Mouse (Mus musculus) MEL (cell line): ENCODE data around the gene Rap1gds1.

Source experiments
- CHD1 ChIP-seq: IDR thresholded peaks from 2 replicates; pipeline ENCODE4 v1.6.1; 2012; ENCODE audit warnings: low read depth, mild to moderate bottlenecking, inconsistent platforms, low read length, improper control_type of control experiment
- CTCF ChIP-seq, 3 experiments: IDR thresholded peaks in 2 of 3; conservative IDR thresholded peaks in 1 of 3; 2 replicates each; pipeline ENCODE4 v1.5.1; 2011 to 2012; ENCODE audit warnings: low read length in 3 of 3, low read depth in 2 of 3, mild to moderate bottlenecking in 2 of 3, improper control_type of control experiment in 1 of 3, inconsistent platforms in 1 of 3, mixed read lengths in 1 of 3, moderate library complexity in 1 of 3; ENCODE audit not compliant: control insufficient read depth in 1 of 3, insufficient read depth in 1 of 3, poor library complexity in 1 of 3, severe bottlenecking in 1 of 3
- EP300 ChIP-seq, 2 experiments: IDR thresholded peaks; 2 replicates each; pipeline ENCODE4 v1.6.1; 2011; ENCODE audit warnings: improper control_type of control experiment in 2 of 2, low read length in 2 of 2, low read depth in 1 of 2, mild to moderate bottlenecking in 1 of 2
- ETS1 ChIP-seq: IDR thresholded peaks from 2 replicates; pipeline ENCODE4 v1.6.1; 2012; ENCODE audit warnings: low read depth, mild to moderate bottlenecking, inconsistent platforms, low read length, improper control_type of control experiment, moderate library complexity
- JUND ChIP-seq: IDR thresholded peaks from 2 replicates; pipeline ENCODE4 v1.6.1; 2011; ENCODE audit warnings: low read depth, mild to moderate bottlenecking, improper control_type of control experiment, low read length
- MAFK ChIP-seq: IDR thresholded peaks from 2 replicates; pipeline ENCODE4 v1.6.1; 2011; ENCODE audit warnings: low read depth, mild to moderate bottlenecking, low read length, improper control_type of control experiment, borderline replicate concordance
- MXI1 ChIP-seq: IDR thresholded peaks from 2 replicates; pipeline ENCODE4 v1.6.1; 2011; ENCODE audit warnings: mild to moderate bottlenecking, low read depth, low read length, improper control_type of control experiment
- POLR2A ChIP-seq, 2 experiments: IDR thresholded peaks; 2 replicates each; pipeline ENCODE4 v1.6.1; 2011 to 2012; ENCODE audit warnings: low read length in 2 of 2, mild to moderate bottlenecking in 2 of 2, control low read depth in 1 of 2, improper control_type of control experiment in 1 of 2, low read depth in 1 of 2, moderate library complexity in 1 of 2; ENCODE audit not compliant: control insufficient read depth in 1 of 2, insufficient read depth in 1 of 2, poor library complexity in 1 of 2
- RAD21 ChIP-seq: IDR thresholded peaks from 2 replicates; pipeline ENCODE4 v1.6.1; 2011; ENCODE audit warnings: mild to moderate bottlenecking, low read depth, low read length, improper control_type of control experiment
- TAL1 ChIP-seq: IDR thresholded peaks from 2 replicates; pipeline ENCODE4 v1.6.1; 2012; ENCODE audit warnings: mild to moderate bottlenecking, inconsistent platforms, low read length, moderate library complexity, mixed read lengths
- TCF12 ChIP-seq: IDR thresholded peaks from 2 replicates; pipeline ENCODE4 v1.6.1; 2014; ENCODE audit warnings: low read depth, mild to moderate bottlenecking, inconsistent platforms, low read length, improper control_type of control experiment, moderate library complexity
- UBTF ChIP-seq: IDR thresholded peaks from 2 replicates; pipeline ENCODE4 v1.6.1; 2012; ENCODE audit warnings: low read depth, mild to moderate bottlenecking, inconsistent platforms, low read length, improper control_type of control experiment, moderate library complexity, borderline replicate concordance; ENCODE audit not compliant: insufficient read depth
- ZC3H11A ChIP-seq: IDR thresholded peaks from 2 replicates; pipeline ENCODE4 v1.6.1; 2012; ENCODE audit warnings: low read depth, mild to moderate bottlenecking, inconsistent platforms, low read length, improper control_type of control experiment

DNA sequence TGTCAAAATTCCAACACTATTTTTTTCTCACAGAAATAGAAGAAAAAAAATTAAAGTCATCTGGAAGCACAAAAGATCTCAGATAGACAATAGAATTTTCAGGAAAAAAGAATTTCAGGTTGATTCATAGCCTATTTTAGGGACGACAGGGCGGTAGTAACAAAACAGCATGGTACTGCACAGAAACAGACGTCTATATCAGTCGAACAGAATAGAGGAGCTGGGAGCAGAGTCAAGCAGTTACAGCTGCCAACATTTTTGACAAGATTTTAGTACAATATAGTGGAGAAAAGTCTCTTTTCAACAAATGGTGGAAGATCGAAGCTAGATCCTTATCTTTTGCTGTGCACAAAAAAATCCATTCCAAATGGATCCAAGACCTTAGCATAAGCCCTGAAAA, 188.9 kb downstream of the Rap1gds1 start:
- TF ChIP-seq CHD1 (no peak), EP300 (IDR thresholded peaks at IDR 0.05; ENCODE audit: low read depth in 1 of 2, low read length in 2 of 2) (no peak), POLR2A (IDR thresholded peaks at IDR 0.05; ENCODE audit: control insufficient read depth in 1 of 2, insufficient read depth in 1 of 2, low read depth in 1 of 2, low read length in 2 of 2, poor library complexity in 1 of 2) (no peak), ZC3H11A (no peak), CTCF (IDR thresholded peaks at IDR 0.05 in 2 of 3, conservative IDR thresholded peaks at IDR 0.05 in 1 of 3; ENCODE audit: control insufficient read depth in 1 of 3, insufficient read depth in 1 of 3, low read depth in 2 of 3, low read length in 3 of 3, poor library complexity in 1 of 3, severe bottlenecking in 1 of 3) (no peak), TAL1 (no peak), MAFK (no peak), JUND (no peak), ETS1 (no peak), RAD21 (no peak), UBTF (no peak), MXI1 (no peak), TCF12 (no peak)
